Mouse (Mus musculus): ENCODE results near the gene Pikfyve. TPM values are rescaled to one million over a fixed set of nuclear protein-coding genes. Genes with fewer than 3 reads are reported as not detected.

Gene Pikfyve
- polyA plus RNA-seq, 1 experiment from 2014 or later, result 9.5 TPM

DNA sequence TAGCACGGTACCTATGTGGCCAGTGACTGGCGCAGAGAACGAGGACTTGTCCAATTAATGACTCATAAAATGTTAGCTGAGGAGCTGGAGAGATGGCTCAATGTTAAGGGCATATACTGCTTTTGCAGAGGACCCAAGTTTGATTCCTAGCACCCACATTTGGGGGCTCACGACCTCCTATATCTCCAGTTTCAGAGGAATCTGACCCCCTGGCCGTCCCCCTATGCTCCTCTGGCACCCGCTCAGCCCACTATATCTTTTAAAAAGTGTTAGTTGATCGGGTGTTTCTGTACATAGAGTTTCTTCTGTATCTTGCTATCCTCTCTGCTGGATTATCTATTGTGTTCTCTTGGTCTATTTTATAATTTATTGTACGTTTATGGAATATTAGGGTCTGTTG, 1.5 kb upstream of the Pikfyve start:
- no peaks in the 10 kb centered on the region for H3K27me3 ChIP-seq (ENCODE audit: control insufficient read depth, insufficient read depth, low read length)
- H3K4me1 ChIP-seq (ENCODE audit: control insufficient read depth in 2 of 2, insufficient read depth in 2 of 2, low read length in 2 of 2), result peaks cover 2 to 8% of the 10 kb centered on the region in 2 experiments; a peak in 2 of 4 replicates
- no peaks in the 10 kb centered on the region for H3K36me3 ChIP-seq (ENCODE audit: control insufficient read depth, insufficient read depth, low read length)
- H3K9ac ChIP-seq (ENCODE audit: low read length), result no peak overlapping the region
- H3K4me3 ChIP-seq (ENCODE audit: control insufficient read depth in 1 of 2, insufficient read depth in 1 of 2, low read depth in 1 of 2, low read length in 2 of 2), result no peak overlapping the region
- no peaks in the 10 kb centered on the region for H3K9me3 ChIP-seq (ENCODE audit: control insufficient read depth, low read length)
- no peak overlapping the region for H3K27ac ChIP-seq (replicated peaks in 1 of 2; ENCODE audit: control insufficient read depth in 1 of 2, insufficient read depth in 1 of 2, low read depth in 2 of 2, low read length in 2 of 2)
- WGBS, result 86% methylated on average over 8 of the region's 8 CpGs
- H3K4me2 ChIP-seq (ENCODE audit: low read length), result no peak overlapping the region
- no peak for ATAC-seq (ENCODE audit: insufficient number of reproducible peaks, insufficient read depth, low FRiP score, low read depth)

DNA sequence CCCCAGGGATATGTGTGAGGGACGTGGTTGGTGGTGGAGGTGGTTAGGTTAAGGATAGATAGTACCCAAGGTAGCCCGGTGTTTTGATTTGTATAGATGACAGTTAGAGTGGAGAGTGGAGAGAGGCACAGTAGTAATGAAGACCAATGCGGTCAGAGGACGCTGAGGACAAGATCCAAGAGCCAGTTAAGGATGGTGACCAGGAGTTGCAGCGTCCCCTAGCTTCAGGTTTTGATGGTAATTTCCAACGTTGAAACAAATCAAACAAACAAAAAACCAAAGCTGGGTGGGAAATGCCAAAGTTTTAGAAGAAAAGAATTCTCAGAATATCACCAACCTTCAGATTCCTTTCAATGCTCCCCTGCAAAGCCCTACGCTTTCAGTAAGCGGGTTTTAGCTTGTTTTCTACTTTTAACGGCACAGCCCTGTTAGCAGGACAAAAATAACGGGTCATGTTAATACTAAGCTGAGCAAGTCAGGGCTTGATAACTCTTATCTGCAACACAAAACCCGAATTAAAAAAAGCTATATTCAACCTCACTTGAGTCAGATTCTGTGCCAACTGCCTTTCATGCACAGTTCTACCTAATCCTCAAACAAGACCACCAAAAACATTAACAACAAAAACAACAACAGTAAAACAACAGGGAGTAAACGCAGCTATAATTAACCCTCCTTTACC, 818 bp upstream of the Pikfyve start:
- Histone ChIP-seq H3K4me2 (ENCODE audit: low read length) (peak overlapping the region; percentile 79), H3K9ac (ENCODE audit: low read length) (peak overlapping the region; percentile 72), H3K27ac (replicated peaks in 1 of 2; ENCODE audit: control insufficient read depth in 1 of 2, insufficient read depth in 1 of 2, low read depth in 2 of 2, low read length in 2 of 2) (peak overlapping the region; percentile 34 to 71), H3K4me1 (ENCODE audit: control insufficient read depth in 2 of 2, insufficient read depth in 2 of 2, low read length in 2 of 2) (peaks cover 2 to 8% of the 10 kb centered on the region in 2 experiments; a peak in 2 of 4 replicates), H3K27me3 (ENCODE audit: control insufficient read depth, insufficient read depth, low read length) (no peaks in the 10 kb centered on the region), H3K36me3 (ENCODE audit: control insufficient read depth, insufficient read depth, low read length) (peaks cover 4% of the 10 kb centered on the region; the same call in 1 of the 2 replicates), H3K9me3 (ENCODE audit: control insufficient read depth, low read length) (no peaks in the 10 kb centered on the region), H3K4me3 (ENCODE audit: control insufficient read depth in 1 of 2, insufficient read depth in 1 of 2, low read depth in 1 of 2, low read length in 2 of 2) (peak overlapping the region; percentile 58 to 89; a peak in 3 of 4 replicates)
- 18% methylated on average over 12 of the region's 12 CpGs for WGBS
- no peak for ATAC-seq (ENCODE audit: insufficient number of reproducible peaks, insufficient read depth, low FRiP score, low read depth)

DNA sequence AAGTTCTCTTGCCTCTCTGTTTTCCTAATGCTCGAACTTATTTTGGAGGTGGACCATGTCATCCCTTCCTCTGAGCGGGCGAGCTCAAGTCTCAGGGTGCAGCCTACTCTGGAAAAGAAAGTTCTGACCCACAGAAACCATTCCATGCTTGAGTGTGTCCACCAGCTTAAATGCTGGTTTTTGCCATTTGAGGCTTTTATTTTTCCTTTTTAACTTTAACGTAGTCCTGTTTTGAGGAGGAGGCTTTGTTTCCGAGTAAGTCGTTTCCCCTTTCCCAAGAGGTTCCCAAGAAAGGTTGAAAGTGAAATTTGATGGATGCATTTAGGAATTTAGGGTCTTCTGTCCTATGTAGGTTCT, 569 bp downstream of the Pikfyve start:
- Histone ChIP-seq H3K27me3 (ENCODE audit: control insufficient read depth, insufficient read depth, low read length) (no peaks in the 10 kb centered on the region), H3K4me1 (ENCODE audit: control insufficient read depth in 2 of 2, insufficient read depth in 2 of 2, low read length in 2 of 2) (peaks cover 2 to 8% of the 10 kb centered on the region in 2 experiments; a peak in 2 of 4 replicates), H3K27ac (replicated peaks in 1 of 2; ENCODE audit: control insufficient read depth in 1 of 2, insufficient read depth in 1 of 2, low read depth in 2 of 2, low read length in 2 of 2) (peak overlapping the region; percentile 51 to 82; a peak in 3 of 4 replicates), H3K36me3 (ENCODE audit: control insufficient read depth, insufficient read depth, low read length) (peaks cover 12% of the 10 kb centered on the region), H3K9me3 (ENCODE audit: control insufficient read depth, low read length) (no peaks in the 10 kb centered on the region), H3K4me3 (ENCODE audit: control insufficient read depth in 1 of 2, insufficient read depth in 1 of 2, low read depth in 1 of 2, low read length in 2 of 2) (peak overlapping the region; percentile 87 to 89), H3K4me2 (ENCODE audit: low read length) (peak overlapping the region; percentile 68), H3K9ac (ENCODE audit: low read length) (peak overlapping the region; percentile 92)
- WGBS, result under 1% methylated on average over 6 of the region's 6 CpGs
- ATAC-seq (ENCODE audit: insufficient number of reproducible peaks, insufficient read depth, low FRiP score, low read depth), result 0 out of 2 replicates have a peak, but pooled peaks have one; percentile 4

DNA sequence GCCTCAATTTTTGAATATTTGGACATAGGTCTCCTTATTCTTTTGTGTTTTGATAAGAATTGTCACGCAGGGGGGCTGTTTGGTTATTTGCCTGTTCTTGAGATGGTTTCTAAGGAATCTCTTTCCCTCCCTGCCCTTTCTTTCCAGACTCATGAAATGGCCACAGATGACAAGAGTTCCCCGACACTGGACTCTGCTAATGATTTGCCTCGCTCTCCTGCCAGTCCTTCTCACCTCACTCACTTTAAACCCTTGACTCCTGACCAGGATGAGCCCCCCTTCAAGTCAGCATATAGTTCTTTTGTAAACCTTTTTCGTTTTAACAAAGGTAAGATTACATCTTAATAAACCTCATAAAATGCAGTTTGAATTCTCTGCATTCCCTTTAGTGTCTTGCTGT, 3.7 kb downstream of the Pikfyve start:
- Histone ChIP-seq H3K4me2 (ENCODE audit: low read length) (no peak overlapping the region), H3K9ac (ENCODE audit: low read length) (no peak overlapping the region), H3K9me3 (ENCODE audit: control insufficient read depth, low read length) (no peaks in the 10 kb centered on the region), H3K27me3 (ENCODE audit: control insufficient read depth, insufficient read depth, low read length) (no peaks in the 10 kb centered on the region), H3K36me3 (ENCODE audit: control insufficient read depth, insufficient read depth, low read length) (peaks cover 35% of the 10 kb centered on the region), H3K4me1 (ENCODE audit: control insufficient read depth in 2 of 2, insufficient read depth in 2 of 2, low read length in 2 of 2) (peaks cover 2 to 8% of the 10 kb centered on the region in 2 experiments; a peak in 2 of 4 replicates), H3K4me3 (ENCODE audit: control insufficient read depth in 1 of 2, insufficient read depth in 1 of 2, low read depth in 1 of 2, low read length in 2 of 2) (no peak overlapping the region), H3K27ac (replicated peaks in 1 of 2; ENCODE audit: control insufficient read depth in 1 of 2, insufficient read depth in 1 of 2, low read depth in 2 of 2, low read length in 2 of 2) (no peak overlapping the region)
- 81% methylated on average over 4 of the region's 4 CpGs for WGBS
- no peak for ATAC-seq (ENCODE audit: insufficient number of reproducible peaks, insufficient read depth, low FRiP score, low read depth)

DNA sequence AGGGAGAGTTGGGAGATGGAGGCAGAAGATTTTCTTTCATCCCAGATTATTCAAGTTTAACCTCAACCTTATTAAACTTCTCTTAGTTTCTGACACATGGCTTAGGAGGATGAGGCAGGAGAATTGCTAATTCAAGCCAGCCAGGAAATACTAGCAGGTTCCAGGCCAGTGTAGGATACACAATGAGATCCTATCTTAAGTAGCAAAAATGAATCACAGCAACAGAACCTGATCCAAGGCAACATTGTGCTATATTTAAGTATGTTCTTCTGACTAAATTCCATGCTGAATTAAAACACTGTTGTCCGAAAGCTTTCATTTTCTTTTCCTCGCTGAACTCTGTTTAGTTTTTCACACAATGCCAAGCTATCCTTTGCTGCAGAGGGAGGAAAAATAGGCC, 6.7 kb downstream of the Pikfyve start:
- Histone ChIP-seq H3K4me3 (ENCODE audit: control insufficient read depth in 1 of 2, insufficient read depth in 1 of 2, low read depth in 1 of 2, low read length in 2 of 2) (no peak overlapping the region), H3K27ac (replicated peaks in 1 of 2; ENCODE audit: control insufficient read depth in 1 of 2, insufficient read depth in 1 of 2, low read depth in 2 of 2, low read length in 2 of 2) (no peak overlapping the region), H3K36me3 (ENCODE audit: control insufficient read depth, insufficient read depth, low read length) (peaks cover 58% of the 10 kb centered on the region), H3K27me3 (ENCODE audit: control insufficient read depth, insufficient read depth, low read length) (no peaks in the 10 kb centered on the region), H3K9ac (ENCODE audit: low read length) (no peak overlapping the region), H3K4me2 (ENCODE audit: low read length) (no peak overlapping the region), H3K4me1 (ENCODE audit: control insufficient read depth in 2 of 2, insufficient read depth in 2 of 2, low read length in 2 of 2) (no peaks in the 10 kb centered on the region), H3K9me3 (ENCODE audit: control insufficient read depth, low read length) (no peaks in the 10 kb centered on the region)
- WGBS, result 87% methylated on average over 2 of the region's 2 CpGs
- ATAC-seq (ENCODE audit: insufficient number of reproducible peaks, insufficient read depth, low FRiP score, low read depth), result no peak

DNA sequence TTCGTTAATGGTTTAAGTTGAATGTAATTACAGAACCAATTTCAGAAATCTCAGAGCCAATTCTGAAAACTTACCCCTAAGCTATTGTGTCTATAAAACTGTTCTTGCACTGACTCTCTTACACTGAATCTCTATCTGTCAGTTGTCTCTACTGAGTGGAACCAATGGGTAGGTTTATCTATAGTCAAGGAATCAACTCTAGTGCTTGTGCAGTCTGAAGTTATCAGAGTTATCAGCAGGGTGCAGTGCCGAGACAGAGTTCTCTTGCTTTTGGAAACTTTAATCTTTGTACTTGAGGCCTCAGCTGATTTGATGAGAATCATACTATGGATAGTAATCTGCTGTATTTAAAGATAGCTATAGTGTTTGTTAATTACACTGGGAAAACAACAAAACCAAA, 11.9 kb downstream of the Pikfyve start:
- Histone ChIP-seq H3K36me3 (ENCODE audit: control insufficient read depth, insufficient read depth, low read length) (peaks cover 53% of the 10 kb centered on the region), H3K9me3 (ENCODE audit: control insufficient read depth, low read length) (no peaks in the 10 kb centered on the region), H3K4me1 (ENCODE audit: control insufficient read depth in 2 of 2, insufficient read depth in 2 of 2, low read length in 2 of 2) (no peaks in the 10 kb centered on the region), H3K27ac (replicated peaks in 1 of 2; ENCODE audit: control insufficient read depth in 1 of 2, insufficient read depth in 1 of 2, low read depth in 2 of 2, low read length in 2 of 2) (no peak overlapping the region), H3K9ac (ENCODE audit: low read length) (no peak overlapping the region), H3K4me3 (ENCODE audit: control insufficient read depth in 1 of 2, insufficient read depth in 1 of 2, low read depth in 1 of 2, low read length in 2 of 2) (no peak overlapping the region), H3K27me3 (ENCODE audit: control insufficient read depth, insufficient read depth, low read length) (no peaks in the 10 kb centered on the region), H3K4me2 (ENCODE audit: low read length) (no peak overlapping the region)
- 72% methylated on average over 2 of the region's 2 CpGs for WGBS
- no peak for ATAC-seq (ENCODE audit: insufficient number of reproducible peaks, insufficient read depth, low FRiP score, low read depth)

DNA sequence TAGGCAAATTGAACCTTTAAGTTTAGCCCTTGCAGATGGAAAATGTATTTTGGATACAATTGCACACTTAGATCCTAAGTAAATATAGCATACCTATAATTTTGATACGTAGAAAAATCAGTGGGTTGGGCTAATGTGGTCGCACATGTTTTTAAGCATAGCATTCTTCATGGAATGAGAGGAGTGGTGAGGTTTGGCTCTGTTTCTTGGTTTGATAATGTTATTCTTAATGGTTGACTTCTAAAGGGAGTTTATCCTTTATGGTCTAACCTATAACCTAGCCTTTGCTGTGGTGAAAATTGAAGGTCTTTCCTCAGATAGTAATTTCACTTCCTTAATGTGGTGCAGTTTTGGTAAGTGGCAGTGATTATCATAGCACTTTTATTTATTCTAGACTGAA, 12.4 kb downstream of the Pikfyve start:
- Histone ChIP-seq H3K36me3 (ENCODE audit: control insufficient read depth, insufficient read depth, low read length) (peaks cover 53% of the 10 kb centered on the region), H3K4me2 (ENCODE audit: low read length) (no peak overlapping the region), H3K4me1 (ENCODE audit: control insufficient read depth in 2 of 2, insufficient read depth in 2 of 2, low read length in 2 of 2) (no peaks in the 10 kb centered on the region), H3K4me3 (ENCODE audit: control insufficient read depth in 1 of 2, insufficient read depth in 1 of 2, low read depth in 1 of 2, low read length in 2 of 2) (no peak overlapping the region), H3K9ac (ENCODE audit: low read length) (no peak overlapping the region), H3K27ac (replicated peaks in 1 of 2; ENCODE audit: control insufficient read depth in 1 of 2, insufficient read depth in 1 of 2, low read depth in 2 of 2, low read length in 2 of 2) (no peak overlapping the region), H3K27me3 (ENCODE audit: control insufficient read depth, insufficient read depth, low read length) (no peaks in the 10 kb centered on the region), H3K9me3 (ENCODE audit: control insufficient read depth, low read length) (no peaks in the 10 kb centered on the region)
- no peak for ATAC-seq (ENCODE audit: insufficient number of reproducible peaks, insufficient read depth, low FRiP score, low read depth)
- WGBS, result 92% methylated on average over 2 of the region's 2 CpGs

DNA sequence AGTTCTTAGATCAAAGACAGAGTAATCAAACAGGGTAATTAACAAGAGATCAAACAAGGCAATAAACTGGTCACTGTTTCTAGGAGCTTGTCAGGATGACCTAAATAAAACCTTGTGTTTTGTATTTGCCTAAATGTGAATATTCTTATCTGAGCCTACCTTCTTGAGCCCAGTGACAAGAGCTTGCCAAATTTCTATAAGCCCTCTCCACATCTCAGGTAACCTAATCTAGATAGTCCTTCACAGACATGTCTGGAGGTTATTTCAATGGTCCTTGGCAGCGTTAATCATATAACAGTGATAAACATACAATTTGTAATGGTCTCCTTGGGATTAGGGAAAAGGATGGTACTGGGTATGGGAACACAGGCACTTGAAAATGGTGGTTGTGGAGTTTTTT, 17.8 kb downstream of the Pikfyve start:
- 79% methylated on average over 1 of the region's 1 CpGs for WGBS
- Histone ChIP-seq H3K4me3 (ENCODE audit: control insufficient read depth in 1 of 2, insufficient read depth in 1 of 2, low read depth in 1 of 2, low read length in 2 of 2) (no peak overlapping the region), H3K27me3 (ENCODE audit: control insufficient read depth, insufficient read depth, low read length) (no peaks in the 10 kb centered on the region), H3K9me3 (ENCODE audit: control insufficient read depth, low read length) (0 out of 2 replicates have a peak, but pooled peaks cover 4% of the 10 kb centered on the region), H3K9ac (ENCODE audit: low read length) (no peak overlapping the region), H3K36me3 (ENCODE audit: control insufficient read depth, insufficient read depth, low read length) (peaks cover 68% of the 10 kb centered on the region), H3K27ac (replicated peaks in 1 of 2; ENCODE audit: control insufficient read depth in 1 of 2, insufficient read depth in 1 of 2, low read depth in 2 of 2, low read length in 2 of 2) (no peak overlapping the region), H3K4me1 (ENCODE audit: control insufficient read depth in 2 of 2, insufficient read depth in 2 of 2, low read length in 2 of 2) (no peaks in the 10 kb centered on the region), H3K4me2 (ENCODE audit: low read length) (no peak overlapping the region)
- ATAC-seq (ENCODE audit: insufficient number of reproducible peaks, insufficient read depth, low FRiP score, low read depth), result no peak
